Mouse (Mus musculus): ENCODE measurements around the gene Mettl26. TPM values are rescaled to one million over a fixed set of nuclear protein-coding genes. Genes with fewer than 3 reads are reported as not detected.
"Not testable (repeated sequence)": the region's sequence is repeated elsewhere in the genome, so short reads cannot be mapped to it uniquely, and the experiment has no call there.

Mettl26 gene
- total RNA-seq, 2 experiments from 2014 or later: 39.2 to 40.1 TPM

GRCm38 (mm10) chr17:25867509-25867835 is 7.4 kb upstream of the Mettl26 start:
- no peak for DNase-seq (ENCODE audit: extremely low spot score in 1 of 2, low spot score in 1 of 2)

DNA sequence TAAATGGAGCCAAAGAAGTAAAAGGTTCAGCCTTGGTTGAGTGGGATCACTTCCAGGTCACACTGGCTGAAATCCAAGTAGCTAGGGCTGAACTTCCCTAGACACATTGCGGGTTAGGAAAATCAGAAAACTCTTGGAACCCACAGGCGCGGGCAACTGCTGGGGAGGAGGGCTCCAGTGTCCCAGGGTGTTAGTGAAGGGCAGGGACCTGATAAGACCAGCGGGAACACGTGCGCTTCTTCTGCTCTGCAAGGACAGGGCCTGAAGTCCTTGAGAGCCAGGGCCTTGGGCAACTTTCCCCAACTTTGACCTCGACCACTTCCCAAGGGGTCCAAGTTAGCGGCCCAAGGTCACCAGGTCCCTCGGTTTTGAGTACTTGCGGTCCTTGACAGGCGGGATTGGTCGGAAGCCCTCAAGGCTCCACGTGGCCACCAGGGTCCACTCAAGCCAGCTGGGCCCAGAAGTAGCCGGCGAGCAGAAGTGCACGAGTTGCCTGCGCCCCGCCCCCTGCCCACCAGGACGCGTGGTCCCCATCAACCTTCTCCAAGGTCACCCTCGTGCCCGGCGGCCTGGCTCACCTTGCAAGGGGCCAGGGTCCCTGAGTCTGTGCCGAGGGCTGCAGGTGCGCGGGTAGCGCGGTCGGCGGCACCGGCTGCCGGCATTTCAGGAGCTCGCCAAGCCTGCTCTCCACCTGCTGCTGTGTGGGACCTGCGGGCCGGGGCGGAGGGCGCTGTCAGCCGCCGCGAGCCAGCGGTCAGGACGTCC is 6.9 kb upstream of the Mettl26 start:
- DNase-seq (ENCODE audit: extremely low spot score in 1 of 2, low spot score in 1 of 2): no peak

- peak; percentile 62 to 64 for DNase-seq (ENCODE audit: extremely low spot score in 1 of 2, low spot score in 1 of 2)
Measured at GRCm38 (mm10) chr17:25868601-25869191, 6.2 kb upstream of the Mettl26 start, which contains the start of gene Mcrip2. TSS of gene Mcrip2 (minus strand) at chr17:25868764.

GRCm38 (mm10) chr17:25869498-25869897 is 5.4 kb upstream of the Mettl26 start:
- DNase-seq (ENCODE audit: extremely low spot score in 1 of 2, low spot score in 1 of 2): no peak

- DNase-seq (ENCODE audit: extremely low spot score in 1 of 2, low spot score in 1 of 2): no peak
Measured at GRCm38 (mm10) chr17:25869954-25870353, 4.9 kb upstream of the Mettl26 start.

GRCm38 (mm10) chr17:25871566-25871965 is 3.3 kb upstream of the Mettl26 start:
- DNase-seq (ENCODE audit: extremely low spot score in 1 of 2, low spot score in 1 of 2): not testable (repeated sequence)

GRCm38 (mm10) chr17:25872676-25873075 is 2.2 kb upstream of the Mettl26 start:
- no peak for DNase-seq (ENCODE audit: extremely low spot score in 1 of 2, low spot score in 1 of 2)

DNA sequence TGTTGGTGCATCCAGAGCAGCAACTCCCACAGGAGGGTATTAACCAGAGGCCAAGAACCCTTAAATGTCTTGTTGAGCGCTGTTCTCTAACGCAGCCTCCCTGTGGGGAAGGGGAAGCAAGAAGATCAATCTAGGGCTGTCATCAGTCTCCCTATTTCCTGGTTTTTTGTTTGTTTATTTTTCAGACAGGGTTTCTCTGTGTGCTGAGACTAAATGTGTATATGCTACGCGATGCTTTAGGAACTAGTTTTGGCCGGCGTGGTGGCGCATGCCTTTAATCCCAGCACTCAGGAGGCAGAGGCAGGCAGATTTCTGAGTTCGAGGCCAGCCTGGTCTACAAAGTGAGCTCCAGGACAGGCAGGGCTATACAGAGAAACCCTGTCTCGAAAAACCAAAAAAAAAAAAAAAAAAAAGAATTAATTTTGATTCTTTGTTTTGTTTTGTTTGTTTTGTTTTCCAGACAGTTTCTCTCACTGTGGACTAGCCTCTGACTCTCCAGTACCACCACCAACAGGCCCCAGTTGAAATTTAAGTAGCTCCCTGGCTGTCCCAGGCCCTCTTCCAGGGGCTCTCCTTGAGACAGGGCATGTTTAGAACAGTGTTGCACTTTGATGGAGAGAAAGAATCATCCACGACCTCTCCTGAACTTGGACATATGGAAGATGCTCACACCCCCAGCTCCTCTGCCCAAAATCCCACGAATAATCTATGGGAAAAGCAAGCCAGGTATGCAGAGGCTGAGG is 1.3 kb upstream of the Mettl26 start:
- no peak for DNase-seq (ENCODE audit: extremely low spot score in 1 of 2, low spot score in 1 of 2)

- DNase-seq (ENCODE audit: extremely low spot score in 1 of 2, low spot score in 1 of 2): no peak
Measured at GRCm38 (mm10) chr17:25874148-25874720, 640 bp upstream of the Mettl26 start.

DNA sequence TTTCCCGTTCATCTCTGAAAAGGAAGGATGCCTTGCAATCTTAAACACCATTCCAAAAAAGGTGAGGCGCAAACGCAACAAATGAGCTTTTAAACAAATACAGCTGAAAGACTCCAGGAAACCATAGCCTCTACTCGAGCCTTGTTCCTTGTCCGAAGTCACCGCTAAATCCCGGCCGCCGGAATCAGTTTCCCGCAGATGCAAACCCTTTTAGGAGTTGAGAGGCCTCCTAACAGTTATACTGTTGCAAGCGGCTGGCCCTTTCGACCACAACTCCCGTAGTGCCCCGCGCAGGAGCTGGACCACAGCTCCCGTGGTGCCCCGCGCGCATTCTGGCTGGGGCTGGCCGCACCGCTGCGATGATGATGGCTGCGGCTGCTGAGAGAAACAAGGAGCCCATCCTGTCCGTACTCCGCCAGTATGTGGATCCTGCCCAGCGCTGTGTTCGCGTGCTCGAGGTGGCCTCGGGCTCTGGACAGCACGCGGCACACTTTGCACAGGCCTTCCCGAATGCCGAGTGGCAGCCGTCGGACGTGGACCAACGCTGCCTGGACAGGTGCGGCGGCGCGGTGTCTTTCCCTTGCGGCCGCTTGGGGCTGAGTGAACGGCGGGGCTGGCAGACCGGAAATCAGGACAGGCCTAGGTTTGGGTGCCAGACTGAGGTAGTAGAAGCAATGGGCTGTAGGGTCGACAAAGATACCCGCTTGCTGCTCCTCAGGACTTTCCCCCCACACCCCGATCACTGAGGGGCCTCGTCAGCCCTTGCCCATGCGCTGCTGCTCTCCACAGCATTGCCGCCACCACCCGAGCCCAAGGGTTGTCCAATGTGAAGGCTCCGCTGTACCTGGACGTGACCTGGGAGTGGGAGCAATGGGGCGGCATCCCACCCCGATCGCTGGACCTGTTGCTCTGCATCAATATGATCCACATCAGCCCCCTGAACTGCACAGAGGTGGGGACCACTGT is 580 bp downstream of the Mettl26 start:
- peak; percentile 80 to 83 for DNase-seq (ENCODE audit: extremely low spot score in 1 of 2, low spot score in 1 of 2)

DNA sequence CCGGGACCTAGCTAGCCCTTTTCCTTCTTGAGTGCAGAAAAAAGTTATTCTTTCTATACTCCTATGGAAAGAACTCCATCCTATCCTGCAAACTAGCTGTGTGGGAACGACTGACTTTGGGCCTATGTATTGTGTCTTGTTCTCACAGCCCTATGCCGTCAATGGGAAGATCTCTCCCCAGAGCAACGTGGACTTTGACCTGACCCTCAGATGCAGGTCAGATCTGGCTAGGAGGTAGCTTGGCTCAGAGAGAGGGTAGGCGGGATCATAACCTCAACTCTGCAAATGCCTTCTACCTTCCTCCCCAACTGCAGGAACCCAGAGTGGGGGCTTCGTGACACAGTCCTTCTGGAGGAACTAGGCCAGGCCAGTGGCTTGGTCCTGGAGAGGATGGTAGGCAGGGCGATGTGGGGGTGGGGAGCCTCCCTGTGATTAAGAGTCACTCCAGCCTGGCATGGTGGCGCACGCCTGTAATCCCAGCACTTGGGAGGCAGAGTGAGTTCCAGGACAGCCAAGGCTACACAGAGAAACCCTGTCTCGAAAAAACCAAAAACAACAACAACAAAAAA is 1.6 kb downstream of the Mettl26 start:
- no peak for DNase-seq (ENCODE audit: extremely low spot score in 1 of 2, low spot score in 1 of 2)

GRCm38 (mm10) chr17:25877025-25877424 is 2.2 kb downstream of the Mettl26 start:
- no peak for DNase-seq (ENCODE audit: extremely low spot score in 1 of 2, low spot score in 1 of 2)

DNA sequence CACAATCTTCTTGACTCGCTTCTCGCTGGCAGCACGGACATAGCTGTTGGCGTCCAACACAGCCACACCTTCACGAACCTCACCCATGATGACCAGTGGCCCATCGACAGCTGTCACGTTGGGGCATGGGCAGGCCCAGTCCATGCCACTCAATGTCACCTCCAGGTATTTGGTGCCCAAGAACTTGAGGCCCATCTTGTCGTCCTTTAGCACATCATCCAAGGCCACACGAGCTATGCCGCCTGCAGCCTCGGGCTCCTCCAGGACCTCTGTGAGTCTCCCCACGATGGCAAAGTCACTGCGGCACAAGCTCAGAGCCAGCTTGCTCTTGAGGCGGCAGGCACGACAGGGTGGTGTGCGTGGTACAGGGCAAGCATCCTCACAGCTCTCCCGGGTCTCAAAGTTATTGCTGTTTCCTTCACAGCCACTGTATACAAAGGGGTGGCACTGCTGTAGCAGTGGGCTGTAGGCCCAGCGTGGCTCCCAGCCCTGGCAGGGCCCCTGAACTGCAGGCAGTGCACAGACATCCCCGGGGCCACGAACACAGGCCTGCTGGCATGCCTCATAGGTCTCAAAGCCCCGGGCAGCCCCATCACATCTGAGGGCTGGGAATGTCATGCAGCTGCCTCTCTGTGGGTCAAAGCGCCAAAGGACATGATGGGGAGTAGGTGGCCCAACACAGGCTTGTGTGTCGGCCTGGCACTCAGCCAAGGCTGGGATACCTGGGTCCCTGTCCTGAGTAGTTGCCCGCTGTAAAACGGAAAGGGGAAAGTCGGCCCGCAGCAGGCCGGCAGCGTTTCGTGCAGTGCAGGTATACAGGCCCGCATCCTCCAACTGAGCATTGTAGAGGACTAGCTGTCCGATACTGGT is 3.1 kb downstream of the Mettl26 start:
- no peak for DNase-seq (ENCODE audit: extremely low spot score in 1 of 2, low spot score in 1 of 2)

- DNase-seq (ENCODE audit: extremely low spot score in 1 of 2, low spot score in 1 of 2): no peak
Measured at GRCm38 (mm10) chr17:25878611-25879180, 3.8 kb downstream of the Mettl26 start.

- DNase-seq (ENCODE audit: extremely low spot score in 1 of 2, low spot score in 1 of 2): peak in 1 of 2 experiments; percentile 61
Measured at GRCm38 (mm10) chr17:25879261-25879660, 4.4 kb downstream of the Mettl26 start.

- no peak for DNase-seq (ENCODE audit: extremely low spot score in 1 of 2, low spot score in 1 of 2)
Measured at GRCm38 (mm10) chr17:25879750-25880149, 4.9 kb downstream of the Mettl26 start.

DNA sequence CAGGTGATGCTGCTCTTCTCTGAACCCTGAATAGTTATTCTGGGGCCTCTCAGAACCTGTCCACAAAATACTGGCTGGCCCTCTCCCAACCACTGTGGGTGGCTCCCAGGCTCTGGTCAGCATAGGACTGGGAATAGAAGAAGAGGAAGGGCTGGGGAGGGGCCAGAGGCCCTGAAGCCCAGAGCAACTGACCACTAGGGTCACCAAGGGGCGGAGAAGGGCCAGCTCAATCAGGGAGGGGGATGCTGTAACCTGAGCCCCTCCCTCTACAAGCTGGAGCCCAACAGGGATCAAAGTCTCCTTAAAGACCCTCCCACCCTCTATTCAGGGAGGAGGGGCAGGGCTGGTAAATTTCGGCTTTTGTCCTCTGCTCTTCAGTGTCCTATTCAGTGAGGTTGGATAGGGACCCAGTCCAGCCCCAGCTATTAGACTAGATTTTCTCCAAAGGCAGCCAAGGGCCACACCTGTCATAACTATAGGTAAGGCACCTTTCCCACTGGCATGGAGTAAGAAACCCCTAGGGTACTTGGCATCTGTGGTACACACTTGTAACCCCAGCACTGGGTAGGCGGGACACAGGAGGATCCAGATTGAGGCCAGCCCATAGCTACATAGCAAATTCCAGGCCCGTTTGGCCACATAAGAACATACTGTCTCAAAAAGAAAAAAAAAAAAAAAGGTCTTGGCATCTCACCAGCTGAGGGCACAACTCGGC is 5.5 kb downstream of the Mettl26 start, which contains the start of gene Wfikkn1:
Wfikkn1 (minus strand) TSS at position 663 of the 715 bp plus-strand sequence.
- no peak for DNase-seq (ENCODE audit: extremely low spot score in 1 of 2, low spot score in 1 of 2)

All from layer of hippocampus, postnatal 25 days (tissue).